Mouse (Mus musculus) C2C12 (cell line): ENCODE data around the gene Wdfy4.

Source experiments
- CTCF ChIP-seq: IDR thresholded peaks from one replicate; pipeline ENCODE4 v1.5.1; 2011; ENCODE audit not compliant: control insufficient read depth, insufficient read depth, insufficient read length
- MAX ChIP-seq: IDR thresholded peaks from one replicate; pipeline ENCODE4 v1.6.1; 2011; ENCODE audit warnings: mild to moderate bottlenecking, control low read depth

GRCm38 (mm10) chr14:33033424-33033823 lies 151.9 kb downstream of the Wdfy4 start:
- TF ChIP-seq CTCF (no peak), MAX (no peak)
